Mouse (Mus musculus) forebrain, embryonic 11.5 days (tissue): ENCODE measurements around the gene Samd5. TPM values are rescaled to one million over a fixed set of nuclear protein-coding genes. Genes with fewer than 3 reads are reported as not detected.

Source experiments
- ATAC-seq: fragments of 200-750 bp; cut with Nextera tagmentation; replicated peaks from 2 replicates; pipeline ENCODE4 v1.8.0; 2017; ENCODE audit warnings: moderate TSS enrichment; ENCODE audit not compliant: low FRiP score
- DNase-seq: peaks from one replicate; pipeline ENCODE4 v3.0.0-alpha.2; 2017; ENCODE audit warnings: low spot score
- H3K27ac ChIP-seq: fragments of 300-500 bp; sonication (generic); 2 replicates; pipeline ENCODE4 v1.5.1; 2014; ENCODE audit warnings: low read depth, low read length
- H3K27me3 ChIP-seq: fragments of 300-500 bp; sonication (generic); 2 replicates; pipeline ENCODE4 v1.6.1; 2014; ENCODE audit warnings: mild to moderate bottlenecking, low read length, mixed read lengths; ENCODE audit not compliant: control insufficient read depth, insufficient read depth
- H3K36me3 ChIP-seq: fragments of 300-500 bp; sonication (generic); 2 replicates; pipeline ENCODE4 v1.6.1; 2014; ENCODE audit warnings: mild to moderate bottlenecking, low read length, moderate library complexity, mixed read lengths; ENCODE audit not compliant: control insufficient read depth, insufficient read depth
- H3K4me1 ChIP-seq: fragments of 300-500 bp; sonication (generic); replicated peaks from 2 replicates; pipeline ENCODE4 v1.6.1; 2014; ENCODE audit warnings: low read length, mixed read lengths; ENCODE audit not compliant: control insufficient read depth, insufficient read depth
- H3K4me2 ChIP-seq: fragments of 300-500 bp; sonication (generic); 2 replicates; pipeline ENCODE4 v1.6.1; 2014; ENCODE audit warnings: low read depth, mild to moderate bottlenecking, low read length, moderate library complexity, mixed read lengths; ENCODE audit not compliant: severe bottlenecking
- H3K4me3 ChIP-seq: fragments of 300-500 bp; sonication (generic); 2 replicates; pipeline ENCODE4 v1.5.1; 2014; ENCODE audit warnings: low read depth, low read length
- H3K9ac ChIP-seq: fragments of 300-500 bp; sonication (generic); 2 replicates; pipeline ENCODE4 v1.6.1; 2014; ENCODE audit warnings: low read length
- H3K9me3 ChIP-seq: fragments of 300-500 bp; sonication (generic); 2 replicates; pipeline ENCODE4 v1.6.1; 2016; ENCODE audit warnings: low read length, mixed read lengths; ENCODE audit not compliant: control insufficient read depth
- WGBS: fragments of 180-500 bp; shearing (Covaris S2); extraction: QIAGEN DNeasy Blood & Tissue Kit; methylation state at CpG from one replicate; pipeline ENCODE4 v1.1.7; 2014; 5-methylcytosine and 5-hydroxymethylcytosine counted together
- polyA plus RNA-seq: library from polyadenylated mRNA; unstranded; fragments of >200 nt; fragmentation: Nextera tagmentation; extraction: Ambion mirVana; gene quantifications from 2 replicates; pipeline ENCODE4 v1.2.1, GENCODE M21; 2014

The Samd5 gene
- polyA plus RNA-seq, 1 experiment from 2014 or later, result 7.3 TPM

- H3K27ac ChIP-seq, result no peak overlapping the region
- no peak for ATAC-seq
- DNase-seq, result no peak
- no peak overlapping the region for H3K4me2 ChIP-seq
- no peaks in the 10 kb centered on the region for H3K4me1 ChIP-seq
- H3K9ac ChIP-seq, result no peak overlapping the region
- no peaks in the 10 kb centered on the region for H3K27me3 ChIP-seq
- no peaks in the 10 kb centered on the region for H3K9me3 ChIP-seq
- no peak overlapping the region for H3K4me3 ChIP-seq
- WGBS, result 91% methylated on average over 4 of the region's 4 CpGs
- no peaks in the 10 kb centered on the region for H3K36me3 ChIP-seq
Measured at GRCm38 (mm10) chr10:9642077-9642476, 32.9 kb downstream of the Samd5 start.

- Histone ChIP-seq H3K36me3 (no peaks in the 10 kb centered on the region), H3K4me3 (no peak overlapping the region), H3K4me1 (no peaks in the 10 kb centered on the region), H3K27ac (no peak overlapping the region), H3K9me3 (no peaks in the 10 kb centered on the region), H3K4me2 (no peak overlapping the region), H3K9ac (no peak overlapping the region), H3K27me3 (no peaks in the 10 kb centered on the region)
- DNase-seq (no peak), ATAC-seq (no peak)
- 85% methylated on average over 2 of the region's 2 CpGs for WGBS
Measured at GRCm38 (mm10) chr10:9640678-9641077, 34.3 kb downstream of the Samd5 start.

- ATAC-seq, result no peak
- no peaks in the 10 kb centered on the region for H3K9me3 ChIP-seq
- no peak overlapping the region for H3K9ac ChIP-seq
- H3K36me3 ChIP-seq, result no peaks in the 10 kb centered on the region
- no peak overlapping the region for H3K27ac ChIP-seq
- no peaks in the 10 kb centered on the region for H3K4me1 ChIP-seq
- no peaks in the 10 kb centered on the region for H3K27me3 ChIP-seq
- WGBS, result 83% methylated on average over 2 of the region's 2 CpGs
- H3K4me3 ChIP-seq, result no peak overlapping the region
- no peak overlapping the region for H3K4me2 ChIP-seq
- no peak for DNase-seq
Measured at GRCm38 (mm10) chr10:9640056-9640455, 35.0 kb downstream of the Samd5 start.

GRCm38 (mm10) chr10:9625356-9625755 lies 49.7 kb downstream of the Samd5 start:
- no peak for DNase-seq
- Histone ChIP-seq H3K9ac (no peak overlapping the region), H3K4me1 (no peaks in the 10 kb centered on the region), H3K9me3 (no peaks in the 10 kb centered on the region), H3K36me3 (no peaks in the 10 kb centered on the region), H3K4me3 (no peak overlapping the region), H3K4me2 (no peak overlapping the region), H3K27me3 (no peaks in the 10 kb centered on the region), H3K27ac (no peak overlapping the region)
- no peak for ATAC-seq
- 11% methylated on average over 1 of the region's 1 CpGs for WGBS

GRCm38 (mm10) chr10:9621926-9622688 lies 52.9 kb downstream of the Samd5 start:
- H3K4me1 ChIP-seq, result no peaks in the 10 kb centered on the region
- WGBS, result 89% methylated on average over 3 of the region's 3 CpGs
- no peak for ATAC-seq

GRCm38 (mm10) chr10:9621055-9621454 lies 54.0 kb downstream of the Samd5 start:
- ATAC-seq (no peak), DNase-seq (no peak)
- 52% methylated on average over 1 of the region's 1 CpGs for WGBS
- no peak overlapping the region for H3K4me2 ChIP-seq
- H3K9ac ChIP-seq, result no peak overlapping the region
- no peaks in the 10 kb centered on the region for H3K36me3 ChIP-seq
- H3K27me3 ChIP-seq, result no peaks in the 10 kb centered on the region
- no peak overlapping the region for H3K4me3 ChIP-seq
- H3K9me3 ChIP-seq, result no peaks in the 10 kb centered on the region
- no peaks in the 10 kb centered on the region for H3K4me1 ChIP-seq
- H3K27ac ChIP-seq, result no peak overlapping the region

More at GRCm38 (mm10) chr10:9621926-9622688, 52.9 kb downstream of the Samd5 start:
- no peaks in the 10 kb centered on the region for H3K9me3 ChIP-seq
- H3K4me2 ChIP-seq, result no peak overlapping the region
- H3K4me3 ChIP-seq, result no peak overlapping the region
- H3K27ac ChIP-seq, result no peak overlapping the region
- DNase-seq, result no peak
- no peak overlapping the region for H3K9ac ChIP-seq
- H3K36me3 ChIP-seq, result no peaks in the 10 kb centered on the region
- no peaks in the 10 kb centered on the region for H3K27me3 ChIP-seq

- H3K4me2 ChIP-seq, result no peak overlapping the region
- H3K9ac ChIP-seq, result no peak overlapping the region
- ATAC-seq (no peak), DNase-seq (no peak)
- no peaks in the 10 kb centered on the region for H3K4me1 ChIP-seq
- no peaks in the 10 kb centered on the region for H3K9me3 ChIP-seq
- H3K4me3 ChIP-seq, result no peak overlapping the region
- H3K27ac ChIP-seq, result no peak overlapping the region
- no peaks in the 10 kb centered on the region for H3K36me3 ChIP-seq
- H3K27me3 ChIP-seq, result no peaks in the 10 kb centered on the region
Measured at GRCm38 (mm10) chr10:9615009-9615408, 60.0 kb downstream of the Samd5 start.

GRCm38 (mm10) chr10:9608854-9609253 lies 66.2 kb downstream of the Samd5 start:
- DNase-seq, result no peak
- Histone ChIP-seq H3K36me3 (no peaks in the 10 kb centered on the region), H3K9me3 (no peaks in the 10 kb centered on the region), H3K9ac (no peak overlapping the region), H3K27me3 (no peaks in the 10 kb centered on the region), H3K27ac (no peak overlapping the region), H3K4me3 (no peak overlapping the region), H3K4me2 (no peak overlapping the region), H3K4me1 (no peaks in the 10 kb centered on the region)
- no peak for ATAC-seq
- WGBS, result 91% methylated on average over 4 of the region's 4 CpGs

GRCm38 (mm10) chr10:9607155-9607554 lies 67.9 kb downstream of the Samd5 start:
- DNase-seq, result no peak
- H3K27me3 ChIP-seq, result no peaks in the 10 kb centered on the region
- H3K9ac ChIP-seq, result no peak overlapping the region
- WGBS, result 93% methylated on average over 2 of the region's 2 CpGs
- no peaks in the 10 kb centered on the region for H3K36me3 ChIP-seq
- no peak for ATAC-seq
- no peak overlapping the region for H3K27ac ChIP-seq
- H3K4me2 ChIP-seq, result no peak overlapping the region
- no peak overlapping the region for H3K4me3 ChIP-seq
- no peaks in the 10 kb centered on the region for H3K9me3 ChIP-seq
- H3K4me1 ChIP-seq, result no peaks in the 10 kb centered on the region
